Comparison of ENCODE assay signal across 26 mouse cellular contexts in the genomic region with DNA sequence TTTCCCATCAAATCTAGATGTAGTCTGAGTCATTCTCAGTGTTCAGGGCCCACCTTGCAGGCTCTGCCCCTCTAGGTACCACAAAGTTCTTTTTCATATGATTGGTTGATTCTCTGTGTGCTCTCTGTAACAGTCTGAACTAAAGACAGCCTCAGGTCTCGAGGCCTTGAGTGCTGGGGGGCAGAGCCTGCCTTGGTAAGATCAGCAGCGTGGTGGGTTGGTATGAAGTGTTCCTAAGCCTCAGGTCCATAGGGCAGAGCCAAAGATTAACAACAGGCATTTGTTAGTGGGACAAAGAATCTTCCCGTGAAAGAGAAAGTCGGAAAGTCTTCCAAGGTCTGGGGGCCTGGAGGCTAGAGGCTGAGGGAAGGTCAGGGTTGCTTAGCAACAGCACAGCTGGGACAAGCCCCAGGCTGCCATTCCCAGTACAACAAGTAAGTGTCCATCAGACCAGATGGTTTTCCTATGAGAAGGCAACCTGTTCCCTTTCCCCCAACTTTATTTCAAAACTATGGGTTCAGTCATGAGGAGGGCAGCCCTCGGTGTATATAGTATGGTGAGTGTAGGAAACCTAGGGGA. TPM values are rescaled to one million over a fixed set of nuclear protein-coding genes. Genes with fewer than 3 reads are reported as not detected.
DNase-seq lines count a peak whose midpoint lies in the region; ATAC-seq and TF ChIP-seq lines count a peak whose summit lies in the region.
"Had no signal": no experiment of that assay in that cellular context is flagged by ENCODE, and none has a peak within 500 bp of the region (broad histone marks: within the 10 kb centered on the region; RNA-seq: fewer than 3 reads in every experiment).

No protein-coding gene starts in this region.

- DNase-seq in midbrain, embryonic 11.5 days (ENCODE audit: low spot score, missing footprints) = peak; percentile 91
- DNase-seq in embryo, embryonic 10.5 days (ENCODE audit: low spot score) = peak; percentile 77
- DNase-seq in hindbrain, postnatal 0 days (ENCODE audit: low spot score) = no peak
- peak; percentile 20 for DNase-seq in retina, postnatal 1 day
- DNase-seq in c-Kit-positive CD71-positive TER-119-positive erythroid progenitor cells, embryonic 14.5 days (ENCODE audit: low spot score) = no peak
- no peak for DNase-seq in adrenal gland, postnatal 25 days
- DNase-seq: adrenal gland, postnatal 14 days; cerebellum, adult 11-12 months; cerebellum, postnatal 14 days; gastrocnemius, adult 2 months; heart, postnatal 10 days; kidney, adult 11 months; thymus, postnatal 14 days had no signal

- H3K9me3 ChIP-seq in midbrain, embryonic 11.5 days (ENCODE audit: control insufficient read depth, low read length) = no peaks in the 10 kb centered on the region
- no peaks in the 10 kb centered on the region for H3K9me3 ChIP-seq in midbrain, embryonic 15.5 days
- no peaks in the 10 kb centered on the region for H3K9me3 ChIP-seq in hindbrain, postnatal 0 days (ENCODE audit: low read length)
- H3K9me3 ChIP-seq: embryonic facial prominence, embryonic 12.5 days; liver, embryonic 15.5 days had no signal

- ATAC-seq in midbrain, embryonic 11.5 days (ENCODE audit: low FRiP score) = peak; percentile 87
- no peak for ATAC-seq in midbrain, embryonic 15.5 days (replicated peaks)
- peak; percentile 41; the same call in 1 of the 2 replicates for ATAC-seq in hindbrain, postnatal 0 days
- ATAC-seq: forebrain, embryonic 14.5 days had no signal

- no peak overlapping the region for H3K27ac ChIP-seq in midbrain, embryonic 11.5 days (ENCODE audit: low read depth, low read length)
- no peak overlapping the region for H3K27ac ChIP-seq in midbrain, embryonic 15.5 days
- no peak overlapping the region for H3K27ac ChIP-seq in hindbrain, postnatal 0 days
- H3K27ac ChIP-seq: embryonic facial prominence, embryonic 12.5 days; gastrocnemius, adult 2 months; liver, embryonic 15.5 days; stomach, postnatal 0 days had no signal

- TF ChIP-seq CTCF in hindbrain, postnatal 0 days (IDR thresholded peaks at IDR 0.05; ENCODE audit: low read depth) = no peak

- H3K4me2 ChIP-seq in midbrain, embryonic 11.5 days = no peak overlapping the region
- no peak overlapping the region for H3K4me2 ChIP-seq in midbrain, embryonic 15.5 days
- H3K4me2 ChIP-seq in hindbrain, postnatal 0 days (ENCODE audit: low read depth, low read length) = no peak overlapping the region
- H3K4me2 ChIP-seq: embryonic facial prominence, embryonic 12.5 days; heart, embryonic 11.5 days; liver, embryonic 15.5 days had no signal

- H3K4me1 ChIP-seq in midbrain, embryonic 11.5 days (ENCODE audit: control insufficient read depth, insufficient read depth, low read length) = peaks cover 20% of the 10 kb centered on the region
- 0 out of 2 replicates have a peak, but pooled peaks cover 13% of the 10 kb centered on the region for H3K4me1 ChIP-seq in midbrain, embryonic 15.5 days
- no peaks in the 10 kb centered on the region for H3K4me1 ChIP-seq in hindbrain, postnatal 0 days (ENCODE audit: insufficient read depth, low read length)
- H3K4me1 ChIP-seq: embryonic facial prominence, embryonic 12.5 days; liver, embryonic 15.5 days had no signal

- H3K27me3 ChIP-seq in midbrain, embryonic 11.5 days (ENCODE audit: control insufficient read depth, insufficient read depth, low read length) = no peaks in the 10 kb centered on the region
- no peaks in the 10 kb centered on the region for H3K27me3 ChIP-seq in midbrain, embryonic 15.5 days (replicated peaks)
- H3K27me3 ChIP-seq in hindbrain, postnatal 0 days (ENCODE audit: insufficient read depth, low read length) = no peaks in the 10 kb centered on the region
- H3K27me3 ChIP-seq: embryonic facial prominence, embryonic 12.5 days; liver, embryonic 15.5 days had no signal

- WGBS in midbrain, embryonic 11.5 days = 16% methylated on average over 5 of the region's 5 CpGs
- 21% methylated on average over 5 of the region's 5 CpGs for WGBS in midbrain, embryonic 15.5 days
- WGBS in hindbrain, postnatal 0 days = 20% methylated on average over 5 of the region's 5 CpGs

- no peak overlapping the region for H3K4me3 ChIP-seq in midbrain, embryonic 11.5 days (ENCODE audit: low read depth, low read length)
- no peak overlapping the region for H3K4me3 ChIP-seq in midbrain, embryonic 15.5 days
- H3K4me3 ChIP-seq in hindbrain, postnatal 0 days (ENCODE audit: low read length) = no peak overlapping the region
- H3K4me3 ChIP-seq: embryonic facial prominence, embryonic 12.5 days; erythroblast, embryonic 14.5 days; gastrocnemius, adult 2 months; liver, embryonic 15.5 days had no signal

- H3K36me3 ChIP-seq in midbrain, embryonic 11.5 days (ENCODE audit: control insufficient read depth, insufficient read depth, low read length) = no peaks in the 10 kb centered on the region
- no peaks in the 10 kb centered on the region for H3K36me3 ChIP-seq in midbrain, embryonic 15.5 days (replicated peaks)
- H3K36me3 ChIP-seq in hindbrain, postnatal 0 days (ENCODE audit: insufficient read depth, low read length) = no peaks in the 10 kb centered on the region
- H3K36me3 ChIP-seq: embryonic facial prominence, embryonic 12.5 days; liver, embryonic 15.5 days had no signal

- H3K9ac ChIP-seq in midbrain, embryonic 11.5 days (ENCODE audit: low read length) = no peak overlapping the region
- H3K9ac ChIP-seq in midbrain, embryonic 15.5 days = no peak overlapping the region
- H3K9ac ChIP-seq in hindbrain, postnatal 0 days (replicated peaks; ENCODE audit: low read length) = no peak overlapping the region
- H3K9ac ChIP-seq: embryonic facial prominence, embryonic 12.5 days; liver, embryonic 15.5 days had no signal

RNA-seq across cellular contexts. Expression of a gene that starts 31.3 kb away (rescaled TPM):
- polyA plus RNA-seq in midbrain, embryonic 11.5 days (2014; fragmentation: Nextera tagmentation; extraction: Ambion mirVana) = 0.11 TPM in 1 of 2 replicates, not detected in the other
- 0.66 and 0.76 TPM in 2 replicates for polyA plus RNA-seq in midbrain, embryonic 15.5 days (2015; fragmentation: Nextera tagmentation; extraction: Ambion mirVana)
- 1.1 and 2.8 TPM in 2 replicates for total RNA-seq in hindbrain, postnatal 0 days (2014; rRNA removed)
- 1.7 and 2.0 TPM in 2 replicates for polyA plus RNA-seq in hindbrain, postnatal 0 days (2015; fragmentation: Nextera tagmentation; extraction: Ambion mirVana)
- total RNA-seq in adrenal gland, postnatal 25 days (2021) = not detected in 2 replicates
- total RNA-seq: adrenal gland, postnatal 14 days; gastrocnemius, adult 2 months; granulocyte monocyte progenitor cell, adult 5-6 weeks; heart, postnatal 10 days; neutrophil, adult 5-6 weeks had no signal
- polyA plus RNA-seq: C2C12; erythroblast, embryonic 14.5 days; heart, embryonic 11.5 days; kidney, embryonic 16.5 days; large intestine, adult 2 months; liver, embryonic 15.5 days; lung, embryonic 16.5 days; stomach, postnatal 0 days had no signal

Comparison
In these comparisons a context has a peak if more than half of its experiments do, and no peak if none do; other contexts are left out.
1. DNase-seq: peak in midbrain, embryonic 11.5 days (single experiment), embryo, embryonic 10.5 days (single experiment) and retina, postnatal 1 day (single experiment); none in hindbrain, postnatal 0 days (single experiment), c-Kit-positive CD71-positive TER-119-positive erythroid progenitor cells, embryonic 14.5 days (single experiment) and adrenal gland, postnatal 25 days (single experiment).